Mouse (Mus musculus) CD4-positive helper T cell, adult 2 months (primary cell): ENCODE measurements around the gene Pxk.

Source experiments
- DNase-seq: peaks from one replicate; pipeline ENCODE4 v3.0.0-alpha.2; 2012; ENCODE audit warnings: low read depth, missing footprints, low spot score

Gene Pxk

DNA sequence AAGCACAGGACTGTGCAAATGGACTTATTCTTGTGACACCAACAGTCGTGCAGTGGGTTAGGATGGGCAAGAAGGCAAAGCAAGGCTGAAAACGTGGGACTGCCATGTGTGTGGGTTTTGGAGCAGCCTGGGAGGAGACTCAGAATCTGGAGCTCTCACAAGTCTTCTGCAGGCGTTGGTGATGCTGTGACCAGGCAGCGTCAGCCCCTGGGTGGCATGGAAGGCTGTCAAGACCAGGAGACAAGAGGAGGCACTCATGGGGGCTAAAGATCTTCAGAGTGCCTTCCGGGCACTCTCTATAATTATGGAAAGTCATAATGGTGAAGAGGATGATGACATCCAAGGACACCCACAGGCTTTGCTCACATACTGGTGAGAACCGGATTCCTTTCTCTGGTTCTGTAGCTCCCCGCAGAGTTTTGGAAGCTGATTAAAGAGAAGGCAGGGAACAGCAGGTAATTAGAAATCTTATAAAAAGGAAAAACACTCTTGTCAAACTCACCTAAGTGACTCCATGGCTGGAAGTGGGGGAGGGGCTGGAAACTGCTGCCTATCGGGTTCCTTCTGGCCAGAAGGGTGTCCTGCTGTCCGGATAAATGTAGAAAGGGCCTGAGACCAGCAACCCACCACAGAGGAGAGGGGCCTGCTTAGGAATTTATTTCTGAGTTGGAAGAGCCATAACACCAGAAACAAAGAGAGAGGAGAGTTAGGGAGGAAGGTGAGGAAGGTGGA is 108.3 kb downstream of the Pxk start:
- DNase-seq, result no peak

DNA sequence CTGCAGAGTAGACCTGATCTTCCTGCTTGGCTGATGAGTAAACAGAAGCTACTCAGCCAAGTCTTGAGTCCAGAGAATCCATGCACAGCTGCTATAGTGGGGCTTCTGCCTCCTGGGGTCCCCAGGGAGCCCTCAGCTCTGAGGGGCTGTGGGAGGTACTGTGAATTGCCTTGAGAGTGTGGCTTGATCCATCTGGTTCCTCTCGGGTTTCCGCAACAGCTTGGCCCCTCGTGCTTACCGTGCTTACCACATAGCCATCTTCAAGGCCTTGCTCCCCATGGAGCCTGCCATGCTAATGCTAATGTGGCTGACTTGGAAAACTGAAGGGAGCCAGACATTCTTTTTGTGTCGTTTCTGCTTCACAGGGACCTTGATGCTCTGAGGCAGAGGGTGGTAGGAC is 109.1 kb downstream of the Pxk start:
- no peak for DNase-seq

DNA sequence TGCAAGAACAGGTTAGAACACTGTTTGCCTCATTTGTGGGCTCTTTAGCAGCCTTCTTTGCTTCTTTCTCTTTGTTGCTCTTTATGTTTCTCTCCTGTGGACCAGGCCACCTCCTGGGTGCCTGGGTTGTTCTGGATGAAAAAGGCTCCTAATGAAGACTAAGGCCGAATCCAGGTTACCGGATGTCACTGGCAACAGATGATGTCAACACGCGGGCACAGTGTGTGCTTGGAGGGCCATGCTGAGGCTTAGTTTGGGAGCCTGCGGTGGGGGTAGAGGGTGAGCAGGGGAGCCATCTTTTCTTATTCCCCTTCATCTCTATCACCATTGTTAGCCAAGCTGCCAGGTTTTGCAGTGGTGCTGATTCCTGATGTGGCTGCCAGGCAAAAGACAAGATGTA is 109.5 kb downstream of the Pxk start:
- no peak for DNase-seq

DNA sequence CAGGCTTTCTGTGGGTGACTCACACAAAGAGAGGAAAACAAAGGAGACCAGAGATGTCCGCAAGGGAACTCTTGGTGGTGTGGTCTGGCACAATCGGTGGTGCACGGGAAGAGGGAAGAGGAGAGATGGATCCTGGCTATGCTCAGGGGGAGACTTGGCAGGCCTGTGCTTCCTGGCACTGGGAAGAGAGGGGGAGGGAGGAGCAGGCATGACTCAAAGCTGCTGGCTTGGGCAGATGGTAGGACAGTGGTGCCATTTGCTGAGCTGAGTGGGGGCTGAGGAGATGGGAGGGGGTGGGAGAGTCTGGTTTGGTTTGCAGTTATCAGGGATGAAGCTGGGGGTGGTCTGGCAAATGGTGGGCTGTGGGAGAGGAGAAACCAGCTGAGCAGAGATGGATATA is 110.9 kb downstream of the Pxk start:
- DNase-seq, result no peak

DNA sequence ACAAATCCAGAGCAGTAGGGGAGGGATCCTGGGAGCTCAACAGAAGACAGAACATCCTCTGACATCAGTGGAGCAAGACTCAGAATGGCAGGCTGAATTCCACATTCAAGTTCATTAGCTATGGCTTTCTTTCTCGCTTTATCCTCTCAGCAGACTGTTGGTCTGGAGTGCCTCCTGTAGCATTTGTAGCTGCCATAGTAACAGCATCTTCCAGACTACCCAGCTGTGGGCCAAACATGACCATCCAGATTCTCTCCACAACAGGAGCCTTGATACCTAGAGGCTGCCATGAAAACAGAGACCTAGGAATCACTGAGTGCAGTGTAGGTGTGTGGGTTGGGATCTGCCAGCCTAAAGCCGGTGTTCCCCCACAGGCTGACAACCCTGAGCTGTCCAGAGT is 111.9 kb downstream of the Pxk start:
- DNase-seq, result no peak

DNA sequence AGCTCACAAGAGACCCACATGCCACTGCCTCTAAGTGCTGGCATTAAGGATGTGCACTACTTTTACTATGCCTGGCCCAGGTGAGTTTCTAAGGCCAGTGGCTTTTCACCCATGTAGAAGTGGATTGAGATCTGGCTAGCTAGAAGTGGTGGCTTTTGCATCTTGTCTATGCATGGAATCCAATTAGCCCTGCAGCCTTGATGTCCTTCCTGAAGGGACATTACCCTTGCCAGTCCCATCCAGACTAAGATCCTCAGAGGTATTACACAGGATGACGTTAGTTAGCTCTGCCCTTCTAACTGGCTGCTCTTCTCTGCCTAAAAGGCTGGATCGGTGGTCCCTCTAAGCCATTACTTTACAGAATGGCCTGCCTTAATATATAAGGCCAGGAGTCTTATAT is 115.0 kb downstream of the Pxk start:
- DNase-seq, result no peak

DNA sequence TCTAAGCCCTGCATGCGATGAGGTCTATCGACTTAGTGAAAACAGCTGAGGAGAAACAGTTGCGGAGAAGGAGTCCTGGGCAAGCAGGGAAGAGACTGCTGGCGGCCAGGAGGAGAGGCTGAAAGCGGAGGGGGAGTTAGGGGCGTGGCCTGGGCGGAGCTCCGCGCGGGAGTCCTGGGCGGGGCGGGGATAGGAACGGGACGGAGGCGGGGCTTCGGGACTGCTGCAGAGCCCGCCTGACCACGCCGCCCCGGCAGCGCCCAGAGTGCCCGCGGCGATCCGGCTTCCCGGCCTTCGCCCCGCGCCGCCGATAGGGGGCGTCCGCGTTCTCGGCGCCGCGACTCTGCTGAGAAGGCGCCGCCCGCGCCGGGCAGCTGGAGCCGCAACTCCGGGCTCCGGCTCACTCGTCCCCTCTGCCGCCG is 115.8 kb downstream of the Pxk start, which contains the start of gene Kctd6:
TSS of gene Kctd6 (plus strand) at position 338 of the 422 bp plus-strand sequence.
- DNase-seq, result peak; percentile 95
